Mouse (Mus musculus) intestine, postnatal 0 days (tissue): ENCODE measurements at regions not wholly inside any gene's neighbourhood (a gene's known extent, or its start where the extent isn't known, plus 50 kb on each side); places are given as distances from the start of the nearest gene placed in this dataset.

Source experiments
- ATAC-seq: fragments of 200-750 bp; cut with Nextera tagmentation; 2 replicates; pipeline ENCODE4 v1.8.0; 2017; ENCODE audit warnings: mild to moderate bottlenecking, moderate TSS enrichment, moderate library complexity
- H3K27ac ChIP-seq: fragments of 300-500 bp; sonication (generic); 2 replicates; pipeline ENCODE4 v1.5.1; 2014; ENCODE audit warnings: mild to moderate bottlenecking, low read depth, low read length, moderate library complexity
- H3K27me3 ChIP-seq: fragments of 300-500 bp; sonication (generic); replicated peaks from 2 replicates; pipeline ENCODE4 v1.6.1; 2014; ENCODE audit warnings: low read length, mixed read lengths; ENCODE audit not compliant: control insufficient read depth, insufficient read depth
- H3K36me3 ChIP-seq: fragments of 300-500 bp; sonication (generic); 2 replicates; pipeline ENCODE4 v1.6.1; 2014; ENCODE audit warnings: mild to moderate bottlenecking, moderate library complexity; ENCODE audit not compliant: control insufficient read depth, insufficient read depth
- H3K4me1 ChIP-seq: fragments of 300-500 bp; sonication (generic); replicated peaks from 2 replicates; pipeline ENCODE4 v1.6.1; 2014; ENCODE audit warnings: antibody characterized with exemption, low read length, mixed read lengths; ENCODE audit not compliant: control insufficient read depth, insufficient read depth
- H3K4me2 ChIP-seq: fragments of 300-500 bp; sonication (generic); replicated peaks from 2 replicates; pipeline ENCODE4 v1.6.1; 2014; ENCODE audit warnings: low read depth, mild to moderate bottlenecking, moderate library complexity
- H3K4me3 ChIP-seq: fragments of 300-500 bp; sonication (generic); 2 replicates; pipeline ENCODE4 v1.5.1; 2014; ENCODE audit warnings: low read depth, low read length
- H3K9ac ChIP-seq: fragments of 300-500 bp; sonication (generic); 2 replicates; pipeline ENCODE4 v1.6.1; 2014; ENCODE audit warnings: mild to moderate bottlenecking, low read depth, low read length
- H3K9me3 ChIP-seq: fragments of 300-500 bp; sonication (generic); 2 replicates; pipeline ENCODE4 v1.6.1; 2016; ENCODE audit warnings: mixed run types; ENCODE audit not compliant: control insufficient read depth
- CTCF ChIP-seq: sonication (generic); IDR thresholded peaks from 2 replicates; pipeline ENCODE4 v1.5.1; 2016; ENCODE audit warnings: low read depth, mild to moderate bottlenecking, control low read depth, antibody characterized with exemption, moderate library complexity
- WGBS: fragments of 180-500 bp; shearing (Covaris S2); extraction: QIAGEN DNeasy Blood & Tissue Kit; methylation state at CpG from one replicate; pipeline ENCODE4 v1.1.7; 2014; 5-methylcytosine and 5-hydroxymethylcytosine counted together

DNA sequence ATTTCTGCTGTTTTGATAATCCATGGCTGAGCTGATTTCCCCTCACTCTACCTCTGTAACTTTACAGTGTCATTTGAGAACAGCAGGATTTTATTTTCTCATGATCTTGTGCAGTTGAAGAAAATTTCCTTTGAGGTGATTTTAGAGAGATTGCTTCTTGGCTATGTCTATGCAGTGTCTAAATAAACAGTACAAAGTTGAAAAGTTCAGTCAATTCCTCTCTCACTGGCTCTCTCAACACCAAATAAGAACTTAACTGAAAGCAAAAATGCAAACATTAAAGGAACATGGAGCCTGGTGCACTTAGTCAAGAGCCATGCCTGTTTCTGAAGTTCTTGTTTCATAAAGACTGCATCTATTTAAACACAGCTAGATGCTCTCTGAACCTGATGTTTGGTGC, 254.7 kb downstream of the Tfec start:
- Histone ChIP-seq H3K9ac (no peak overlapping the region), H3K27ac (no peak overlapping the region), H3K4me3 (no peak overlapping the region), H3K36me3 (no peaks in the 10 kb centered on the region), H3K9me3 (no peaks in the 10 kb centered on the region), H3K4me2 (no peak overlapping the region), H3K27me3 (no peaks in the 10 kb centered on the region), H3K4me1 (no peaks in the 10 kb centered on the region)
- no peak for TF ChIP-seq CTCF
- no peak for ATAC-seq

GRCm38 (mm10) chr6:16636736-16637304, 261.4 kb downstream of the Tfec start:
- 93% methylated on average over 13 of the region's 13 CpGs for WGBS
- H3K27me3 ChIP-seq: no peaks in the 10 kb centered on the region
- no peaks in the 10 kb centered on the region for H3K36me3 ChIP-seq
- ATAC-seq: no peak
- H3K4me3 ChIP-seq: no peak overlapping the region
- H3K4me1 ChIP-seq: no peaks in the 10 kb centered on the region
- no peak for TF ChIP-seq CTCF
- no peak overlapping the region for H3K27ac ChIP-seq
- no peak overlapping the region for H3K4me2 ChIP-seq
- no peaks in the 10 kb centered on the region for H3K9me3 ChIP-seq
- H3K9ac ChIP-seq: no peak overlapping the region

DNA sequence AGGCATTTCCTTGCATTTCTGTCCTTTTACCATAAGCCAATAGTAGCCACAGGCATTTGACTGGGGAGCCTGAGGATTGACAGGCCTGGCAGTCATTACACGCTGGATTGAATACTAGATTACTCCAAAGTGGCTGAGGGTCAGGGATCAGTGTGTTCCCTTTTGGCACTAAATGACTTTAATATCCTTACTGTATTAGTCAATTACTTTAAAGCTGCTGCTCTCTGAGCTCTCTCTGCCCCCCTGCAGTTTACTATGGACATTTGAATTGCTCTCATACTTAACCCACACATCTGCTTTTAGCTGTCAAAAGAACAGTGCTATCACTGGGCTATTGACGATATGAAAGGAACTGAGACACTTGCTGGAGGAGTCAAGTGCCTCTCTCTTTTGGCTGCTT, 262.1 kb downstream of the Tfec start:
- H3K4me1 ChIP-seq: no peaks in the 10 kb centered on the region
- no peak overlapping the region for H3K4me2 ChIP-seq
- ATAC-seq: no peak
- no peak overlapping the region for H3K4me3 ChIP-seq
- H3K36me3 ChIP-seq: no peaks in the 10 kb centered on the region
- no peak for TF ChIP-seq CTCF
- H3K9me3 ChIP-seq: no peaks in the 10 kb centered on the region
- H3K27me3 ChIP-seq: no peaks in the 10 kb centered on the region
- WGBS: 75% methylated on average over 2 of the region's 2 CpGs
- no peak overlapping the region for H3K27ac ChIP-seq
- H3K9ac ChIP-seq: no peak overlapping the region

DNA sequence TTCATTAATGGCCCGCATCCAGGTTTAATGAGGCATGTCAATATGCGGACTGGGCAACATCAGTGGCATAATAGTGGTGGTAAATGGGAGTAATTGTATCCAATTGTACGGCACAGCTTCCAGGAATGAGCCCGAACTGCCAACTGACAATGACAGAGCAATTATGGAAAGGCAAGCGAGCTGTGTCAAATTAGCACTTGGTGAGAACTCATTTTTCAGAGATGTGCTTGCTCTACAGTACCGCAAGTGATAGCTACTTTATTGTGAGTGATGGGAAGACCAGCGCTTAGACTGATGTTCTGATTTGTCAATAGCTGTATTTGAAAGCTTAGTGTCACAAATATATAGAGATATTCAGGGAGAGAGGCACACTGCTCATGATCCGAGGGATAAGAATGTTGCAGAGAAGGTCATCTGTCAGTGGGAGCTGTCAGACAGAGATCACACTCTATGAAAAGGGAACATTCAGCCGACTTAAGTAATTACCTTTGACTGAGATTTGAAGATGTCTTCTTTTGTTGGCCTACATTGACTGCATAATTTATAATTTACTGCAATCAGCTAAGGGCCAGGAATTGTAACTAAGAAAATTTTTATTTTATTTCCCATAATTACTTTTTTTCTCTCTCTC, 290.7 kb downstream of the Tfec start:
- no peak for TF ChIP-seq CTCF
- no peaks in the 10 kb centered on the region for H3K27me3 ChIP-seq
- WGBS: 80% methylated on average over 9 of the region's 9 CpGs
- no peaks in the 10 kb centered on the region for H3K4me1 ChIP-seq
- H3K4me2 ChIP-seq: no peak overlapping the region
- H3K9ac ChIP-seq: no peak overlapping the region
- H3K4me3 ChIP-seq: no peak overlapping the region
- no peaks in the 10 kb centered on the region for H3K9me3 ChIP-seq
- no peak overlapping the region for H3K27ac ChIP-seq
- ATAC-seq: no peak
- H3K36me3 ChIP-seq: no peaks in the 10 kb centered on the region

GRCm38 (mm10) chr6:16606687-16607392, 291.4 kb downstream of the Tfec start:
- no peak overlapping the region for H3K4me2 ChIP-seq
- ATAC-seq: no peak
- H3K27ac ChIP-seq: no peak overlapping the region
- H3K9me3 ChIP-seq: no peaks in the 10 kb centered on the region
- no peaks in the 10 kb centered on the region for H3K27me3 ChIP-seq
- H3K36me3 ChIP-seq: no peaks in the 10 kb centered on the region
- no peak for TF ChIP-seq CTCF
- WGBS: 70% methylated on average over 4 of the region's 4 CpGs
- no peak overlapping the region for H3K4me3 ChIP-seq
- no peaks in the 10 kb centered on the region for H3K4me1 ChIP-seq
- H3K9ac ChIP-seq: no peak overlapping the region

- TF ChIP-seq CTCF: no peak
- no peak overlapping the region for H3K4me2 ChIP-seq
- no peaks in the 10 kb centered on the region for H3K36me3 ChIP-seq
- H3K27ac ChIP-seq: no peak overlapping the region
- no peak for ATAC-seq
- H3K9me3 ChIP-seq: no peaks in the 10 kb centered on the region
- no peaks in the 10 kb centered on the region for H3K27me3 ChIP-seq
- 73% methylated on average over 2 of the region's 2 CpGs for WGBS
- no peaks in the 10 kb centered on the region for H3K4me1 ChIP-seq
- no peak overlapping the region for H3K4me3 ChIP-seq
- no peak overlapping the region for H3K9ac ChIP-seq
These were observed 305.8 kb downstream of the Tfec start for GRCm38 (mm10) chr6:16592411-16592810.
